Mouse (Mus musculus): ENCODE data around the gene Rpl36-ps4. TPM values are rescaled to one million over a fixed set of nuclear protein-coding genes. Genes with fewer than 3 reads are reported as not detected.
"Not testable (repeated sequence)": the region's sequence is repeated elsewhere in the genome, so short reads cannot be mapped to it uniquely, and the experiment has no call there.

Gene Rpl36-ps4
- polyA plus RNA-seq, 1 experiment, result not detected

DNA sequence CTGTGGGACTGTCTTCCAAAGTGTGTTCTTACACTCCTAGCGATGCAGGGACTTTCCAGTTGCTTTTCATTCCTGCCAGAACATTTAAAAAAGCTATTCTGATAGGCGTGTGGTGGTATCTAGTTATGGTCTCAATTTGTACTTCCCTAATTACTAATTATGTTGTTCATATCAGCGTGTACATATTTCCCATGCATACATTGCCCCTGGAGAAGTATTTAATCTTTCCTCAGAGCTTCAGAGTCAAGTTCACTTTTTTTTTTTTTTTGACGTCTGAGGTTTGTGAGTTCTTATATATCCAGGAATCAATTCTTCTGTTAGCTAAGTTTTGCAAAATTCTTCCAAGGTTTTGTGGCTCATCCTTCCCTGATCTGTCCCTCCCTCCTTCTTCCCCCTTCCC lies 15.4 kb downstream of the Rpl36-ps4 start:
- DNase-seq (ENCODE audit: low spot score), result no peak

DNA sequence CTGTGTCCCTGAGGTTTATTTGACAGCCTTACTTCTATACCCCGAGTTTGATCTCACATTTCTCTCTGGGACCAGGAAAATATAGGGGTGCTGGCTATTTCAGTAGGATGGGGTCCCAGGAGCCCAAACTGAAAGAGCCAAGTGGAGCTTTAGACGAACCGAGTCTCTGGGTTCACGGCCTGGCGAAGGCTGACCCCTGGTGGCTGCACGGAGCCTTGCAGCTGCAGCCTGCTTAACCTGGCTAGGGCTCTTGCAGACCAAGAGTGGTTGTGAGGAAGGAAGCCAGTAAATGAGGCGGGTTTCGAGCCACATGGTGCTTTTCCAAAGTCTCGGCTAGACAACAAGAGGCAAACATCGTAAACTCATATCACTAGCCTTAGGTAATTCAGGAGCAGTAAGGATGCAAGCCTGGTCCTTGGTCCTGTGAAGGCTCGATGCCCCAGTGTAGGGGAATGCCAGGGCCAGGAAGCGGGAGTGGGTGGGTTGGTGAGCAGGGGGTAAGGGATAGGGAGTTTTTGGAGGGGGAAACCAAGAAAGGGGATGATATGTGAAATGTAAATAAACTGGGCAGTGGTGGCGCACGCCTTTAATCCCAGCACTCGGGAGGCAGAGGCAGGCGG lies 28.3 kb downstream of the Rpl36-ps4 start:
- DNase-seq (ENCODE audit: low spot score), result peak; percentile 66

DNA sequence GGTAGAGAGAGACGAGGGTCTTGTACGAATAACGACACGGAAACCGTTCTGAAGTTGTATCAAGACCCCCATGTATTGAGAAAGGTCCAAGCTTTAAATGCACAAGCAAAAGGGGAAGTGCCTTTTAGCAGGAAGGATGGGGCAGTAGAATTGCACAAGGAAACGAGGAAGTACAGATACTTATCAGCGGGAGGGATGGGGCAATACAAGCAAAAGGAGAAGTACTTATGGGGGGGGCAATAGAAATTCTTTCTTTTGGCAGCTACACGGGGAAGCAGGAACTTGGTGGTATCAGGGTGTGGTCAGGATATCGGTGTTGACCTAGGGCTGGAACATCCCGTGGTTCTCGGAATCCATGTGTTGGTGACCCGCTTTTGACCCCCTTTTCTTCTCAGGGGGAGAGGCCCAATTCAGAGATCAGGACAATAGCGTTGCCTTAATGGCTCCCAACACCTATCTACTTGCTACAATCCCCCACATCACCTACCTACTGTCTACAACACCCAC lies 33.9 kb downstream of the Rpl36-ps4 start:
- DNase-seq (ENCODE audit: low spot score), result not testable (repeated sequence)

DNA sequence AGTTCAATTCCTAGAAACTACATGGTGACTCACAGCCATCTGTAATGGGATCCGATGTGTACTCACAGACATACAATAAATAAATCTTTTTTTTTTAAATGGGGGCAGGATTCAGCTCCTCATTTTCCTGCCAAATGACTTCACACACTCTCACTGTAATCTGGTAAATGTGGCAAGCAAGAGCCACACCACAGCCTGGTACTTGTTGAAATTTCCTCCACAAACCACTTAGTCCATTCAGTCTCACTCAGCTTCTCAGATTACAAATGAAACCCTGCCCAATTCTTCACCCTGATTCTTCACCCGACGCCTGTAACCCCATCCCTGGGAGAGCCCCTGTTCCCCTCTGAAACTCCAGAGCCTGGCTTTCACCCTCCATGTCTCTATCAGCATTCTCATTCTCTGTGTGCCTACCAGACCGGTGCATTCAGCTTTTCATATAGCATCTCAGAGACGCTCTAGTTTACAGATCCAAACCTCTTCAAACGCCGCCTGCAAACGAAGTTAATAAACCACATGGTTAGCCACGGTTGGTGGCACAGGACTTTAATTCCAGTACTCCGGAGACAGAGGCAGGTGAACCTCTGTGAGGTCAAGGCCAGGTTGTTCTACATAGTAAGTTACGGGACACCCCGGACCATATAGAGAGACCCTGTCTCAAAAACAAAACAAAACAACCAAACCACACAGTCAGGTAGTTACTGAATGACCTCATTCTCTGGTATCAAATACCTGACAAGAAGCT lies 36.5 kb downstream of the Rpl36-ps4 start:
- no peak for DNase-seq (ENCODE audit: low spot score)

DNA sequence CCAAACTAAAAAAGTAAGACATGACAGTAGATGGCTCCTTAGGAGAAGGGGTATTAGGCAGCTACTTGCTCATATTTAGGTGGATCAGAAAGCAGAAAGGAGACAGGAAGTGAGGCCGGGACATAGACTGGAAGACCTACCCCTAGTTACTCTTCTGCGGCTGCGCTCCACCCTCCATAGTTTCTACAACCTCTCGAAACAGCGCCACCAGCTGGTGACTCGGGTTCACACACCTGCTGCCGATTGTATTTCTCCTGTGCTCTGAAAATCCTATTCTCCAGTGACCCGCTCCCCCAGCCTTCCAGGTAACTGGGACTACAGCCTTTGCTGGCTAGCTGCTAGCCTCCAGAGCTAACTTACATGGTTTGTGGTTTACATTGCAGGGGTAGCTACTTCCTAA lies 37.5 kb downstream of the Rpl36-ps4 start:
- no peak for DNase-seq (ENCODE audit: low spot score)

DNA sequence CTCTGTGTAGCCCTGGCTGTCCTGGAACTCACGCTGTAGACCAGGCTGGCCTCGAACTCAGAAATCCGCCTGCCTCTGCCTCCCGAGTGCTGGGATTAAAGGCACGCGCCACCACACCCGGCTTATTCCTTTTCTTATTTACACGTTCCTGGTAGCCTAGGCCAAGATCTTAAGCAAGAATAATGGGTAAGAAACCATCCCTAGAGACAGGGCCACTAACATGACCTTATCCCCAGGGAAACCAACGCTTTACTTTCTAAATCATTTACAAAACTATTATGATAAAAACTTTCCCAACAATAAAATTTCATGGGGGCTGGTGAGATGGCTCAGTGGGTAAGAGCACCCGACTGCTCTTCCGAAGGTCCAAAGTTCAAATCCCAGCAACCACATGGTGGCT lies 38.6 kb downstream of the Rpl36-ps4 start:
- not testable (repeated sequence) for DNase-seq (ENCODE audit: low spot score)

DNA sequence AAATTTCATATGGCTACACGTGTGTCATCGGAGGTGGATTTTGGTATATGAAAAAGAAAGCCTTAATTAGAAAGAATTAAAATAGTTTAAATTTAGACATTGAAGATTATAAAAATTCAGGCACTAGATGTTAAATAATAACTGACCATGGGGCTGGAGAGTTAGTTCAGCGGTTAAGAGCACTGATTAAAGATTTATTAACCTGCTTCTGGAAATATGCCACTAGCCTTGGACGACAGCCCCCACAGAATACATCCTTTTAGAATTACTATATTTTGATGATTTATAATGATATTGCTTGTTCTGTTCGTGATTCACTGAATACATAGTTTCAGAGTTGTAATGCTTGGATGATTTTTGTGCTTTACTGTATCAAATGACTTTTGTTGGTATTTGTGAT lies 39.2 kb downstream of the Rpl36-ps4 start:
- not testable (repeated sequence) for DNase-seq (ENCODE audit: low spot score)

DNA sequence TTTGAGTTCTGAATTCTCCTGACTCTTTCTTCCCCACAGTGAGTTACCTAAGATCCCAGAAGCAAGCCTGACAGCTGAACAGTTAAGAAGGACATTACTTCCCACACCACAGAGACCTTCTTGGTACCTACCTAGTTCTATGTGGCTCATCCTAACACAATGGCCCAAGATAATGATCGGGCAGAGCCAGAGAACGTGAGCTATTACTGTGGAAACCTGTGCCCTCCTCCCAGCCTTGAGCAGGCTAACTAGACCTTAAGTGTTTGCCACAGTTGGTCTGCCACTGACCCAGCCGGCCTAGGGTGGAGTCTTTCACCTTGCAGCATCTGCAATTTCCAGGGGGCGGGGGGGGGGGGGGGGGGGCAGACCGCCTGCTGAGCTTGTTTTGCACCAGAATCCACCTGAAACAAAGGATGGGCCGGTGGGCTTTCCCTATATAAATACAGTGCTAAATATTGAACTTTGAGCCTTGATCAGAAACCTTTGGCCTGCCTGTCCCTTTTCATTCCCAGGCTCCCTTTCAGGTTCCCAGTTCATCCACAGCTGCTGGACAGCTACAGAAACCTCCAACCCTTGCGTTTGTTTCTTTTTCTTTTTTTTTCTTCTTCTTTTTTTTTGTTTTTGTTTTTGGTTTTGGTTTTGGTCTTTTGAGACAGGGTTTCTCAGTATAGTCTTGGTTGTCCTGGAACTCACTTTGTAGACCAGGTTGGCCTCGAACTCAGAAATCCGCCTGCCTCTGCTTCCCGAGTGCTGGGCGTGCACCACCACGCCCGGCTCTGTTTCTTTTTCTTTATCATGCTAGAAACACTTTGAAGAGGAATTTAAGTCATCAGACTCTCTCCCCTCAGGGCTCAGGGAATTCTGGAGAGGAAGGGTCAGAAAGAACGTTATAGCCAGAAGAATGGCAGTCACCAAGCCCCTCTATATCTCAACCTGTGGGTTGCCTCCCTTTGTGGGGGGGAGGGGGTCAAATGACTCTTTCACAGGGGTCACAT lies 42.6 kb downstream of the Rpl36-ps4 start:
- no peak for DNase-seq (ENCODE audit: low spot score)

DNA sequence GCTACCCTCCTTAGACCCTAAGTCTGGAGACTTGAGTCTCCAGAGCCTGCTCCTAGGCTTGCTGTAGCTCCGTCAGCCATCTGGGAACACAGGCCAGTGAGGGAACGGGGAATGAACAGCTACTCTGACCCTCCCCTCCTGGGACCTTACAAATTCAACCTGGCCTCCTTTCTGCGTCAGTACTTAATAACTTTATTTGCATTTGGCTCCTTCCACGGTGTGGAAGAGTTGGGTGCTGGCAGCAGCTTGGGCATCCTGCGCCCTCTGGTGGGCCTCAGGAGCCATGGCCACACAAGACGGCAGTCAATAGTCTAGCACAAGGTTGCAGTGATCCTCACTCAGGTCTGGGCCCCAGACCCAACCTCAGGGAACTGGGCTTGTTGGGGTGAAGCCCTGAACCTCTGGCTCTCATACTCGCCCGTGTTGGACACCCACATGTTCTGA lies 47.7 kb downstream of the Rpl36-ps4 start:
- DNase-seq (ENCODE audit: low spot score), result not testable (repeated sequence)

Other genes with a start within 250 kb of the Rpl36-ps4 start
- 19.0 and 19.4 TPM in 2 replicates for gene Msh2, start 248.6 kb upstream of the Rpl36-ps4 start, polyA plus RNA-seq (2012; rRNA removed)
- 0.03 TPM in 1 of 2 replicates, not detected in the other for gene Kcnk12, start 123.0 kb upstream of the Rpl36-ps4 start, polyA plus RNA-seq (2012; rRNA removed)
- 7.1 and 9.6 TPM in 2 replicates for gene Msh6, start 54.1 kb downstream of the Rpl36-ps4 start, polyA plus RNA-seq (2012; rRNA removed)
- gene Fbxo11, start 144.3 kb downstream of the Rpl36-ps4 start, polyA plus RNA-seq (2012; rRNA removed), result 41.2 and 44.1 TPM in 2 replicates